Mouse (Mus musculus): ENCODE results near the gene Cep63. TPM values are rescaled to one million over a fixed set of nuclear protein-coding genes. Genes with fewer than 3 reads are reported as not detected.

Cep63 gene
- 46.5 and 57.1 TPM in 2 replicates for polyA plus RNA-seq (2016; fragmentation: Nextera tagmentation; extraction: Ambion mirVana)

GRCm38 (mm10) chr9:102625983-102626838 lies at the start of gene Cep63, which contains the start of gene Anapc13:
TSS of gene Cep63 (minus strand) at chr9:102626534.
TSS of gene Anapc13 (plus strand) at chr9:102626296.
- DNase-seq (ENCODE audit: low spot score) = peak; percentile 100
- under 1% methylated on average over 83 of the region's 84 CpGs for WGBS
- Histone ChIP-seq H3K9me3 (replicated peaks) (no peaks in the 10 kb centered on the region), H3K27me3 (ENCODE audit: low read depth, poor library complexity, severe bottlenecking) (no peaks in the 10 kb centered on the region), H3K27ac (peak within 1 kb of the TSS; percentile 100), H3K4me1 (peaks cover 29% of the 10 kb centered on the region), H3K4me3 (peak within 1 kb of the TSS; percentile 96), H3K36me3 (peaks cover 3% of the 10 kb centered on the region; the same call in 1 of the 2 replicates)

GRCm38 (mm10) chr9:102675922-102676321 lies 49.6 kb upstream of the Cep63 start:
- no peak overlapping the region for H3K27ac ChIP-seq
- H3K27me3 ChIP-seq (ENCODE audit: low read depth, poor library complexity, severe bottlenecking) = no peaks in the 10 kb centered on the region
- 75% methylated on average over 5 of the region's 5 CpGs for WGBS
- no peaks in the 10 kb centered on the region for H3K36me3 ChIP-seq
- no peaks in the 10 kb centered on the region for H3K9me3 ChIP-seq (replicated peaks)
- no peak for DNase-seq (ENCODE audit: low spot score)
- peaks cover 5% of the 10 kb centered on the region; the same call in 1 of the 2 replicates for H3K4me1 ChIP-seq
- H3K4me3 ChIP-seq = no peak overlapping the region

- Histone ChIP-seq H3K27ac (no peak overlapping the region), H3K4me3 (no peak overlapping the region), H3K9me3 (replicated peaks) (no peaks in the 10 kb centered on the region), H3K27me3 (ENCODE audit: low read depth, poor library complexity, severe bottlenecking) (no peaks in the 10 kb centered on the region), H3K36me3 (no peaks in the 10 kb centered on the region), H3K4me1 (peaks cover 10% of the 10 kb centered on the region)
- no peak for DNase-seq (ENCODE audit: low spot score)
- 76% methylated on average over 7 of the region's 7 CpGs for WGBS
Measured at GRCm38 (mm10) chr9:102673381-102673780, 47.0 kb upstream of the Cep63 start.

- no peaks in the 10 kb centered on the region for H3K27me3 ChIP-seq (ENCODE audit: low read depth, poor library complexity, severe bottlenecking)
- 89% methylated on average over 12 of the region's 12 CpGs for WGBS
- no peaks in the 10 kb centered on the region for H3K9me3 ChIP-seq (replicated peaks)
- no peak for DNase-seq (ENCODE audit: low spot score)
- H3K4me3 ChIP-seq = no peak overlapping the region
- no peaks in the 10 kb centered on the region for H3K36me3 ChIP-seq
- H3K4me1 ChIP-seq = peaks cover 25% of the 10 kb centered on the region
- H3K27ac ChIP-seq = no peak overlapping the region
Measured at GRCm38 (mm10) chr9:102668906-102669305, 42.6 kb upstream of the Cep63 start.

GRCm38 (mm10) chr9:102668115-102668514 lies 41.8 kb upstream of the Cep63 start:
- Histone ChIP-seq H3K36me3 (no peaks in the 10 kb centered on the region), H3K27ac (no peak overlapping the region), H3K27me3 (ENCODE audit: low read depth, poor library complexity, severe bottlenecking) (no peaks in the 10 kb centered on the region), H3K4me1 (peaks cover 23% of the 10 kb centered on the region), H3K4me3 (no peak overlapping the region), H3K9me3 (replicated peaks) (no peaks in the 10 kb centered on the region)
- 34% methylated on average over 6 of the region's 6 CpGs for WGBS
- DNase-seq (ENCODE audit: low spot score) = peak; percentile 64

- H3K4me3 ChIP-seq = no peak overlapping the region
- no peak overlapping the region for H3K27ac ChIP-seq
- H3K9me3 ChIP-seq (replicated peaks) = no peaks in the 10 kb centered on the region
- H3K27me3 ChIP-seq (ENCODE audit: low read depth, poor library complexity, severe bottlenecking) = peaks cover 11% of the 10 kb centered on the region; the same call in 1 of the 2 replicates
- DNase-seq (ENCODE audit: low spot score) = no peak
- H3K36me3 ChIP-seq = no peaks in the 10 kb centered on the region
- peaks cover 40% of the 10 kb centered on the region for H3K4me1 ChIP-seq
- 62% methylated on average over 8 of the region's 8 CpGs for WGBS
Measured at GRCm38 (mm10) chr9:102656355-102657095, 30.2 kb upstream of the Cep63 start.

- no peaks in the 10 kb centered on the region for H3K36me3 ChIP-seq
- WGBS = 63% methylated on average over 6 of the region's 6 CpGs
- DNase-seq (ENCODE audit: low spot score) = no peak
- H3K9me3 ChIP-seq (replicated peaks) = no peaks in the 10 kb centered on the region
- H3K27me3 ChIP-seq (ENCODE audit: low read depth, poor library complexity, severe bottlenecking) = peaks cover 17% of the 10 kb centered on the region; the same call in 1 of the 2 replicates
- H3K4me3 ChIP-seq = no peak overlapping the region
- H3K4me1 ChIP-seq = peaks cover 26% of the 10 kb centered on the region
- H3K27ac ChIP-seq = no peak overlapping the region
Measured at GRCm38 (mm10) chr9:102651199-102651720, 24.9 kb upstream of the Cep63 start.

GRCm38 (mm10) chr9:102650637-102651036 lies 24.3 kb upstream of the Cep63 start:
- peaks cover 17% of the 10 kb centered on the region; the same call in 1 of the 2 replicates for H3K27me3 ChIP-seq (ENCODE audit: low read depth, poor library complexity, severe bottlenecking)
- no peak overlapping the region for H3K4me3 ChIP-seq
- no peaks in the 10 kb centered on the region for H3K9me3 ChIP-seq (replicated peaks)
- no peaks in the 10 kb centered on the region for H3K36me3 ChIP-seq
- WGBS = 18% methylated on average over 7 of the region's 7 CpGs
- H3K27ac ChIP-seq = no peak overlapping the region; the same call in 1 of the 2 replicates
- peaks cover 26% of the 10 kb centered on the region for H3K4me1 ChIP-seq
- no peak for DNase-seq (ENCODE audit: low spot score)

- H3K27ac ChIP-seq = no peak overlapping the region
- H3K4me3 ChIP-seq = no peak overlapping the region
- peaks cover 32% of the 10 kb centered on the region for H3K4me1 ChIP-seq
- no peaks in the 10 kb centered on the region for H3K9me3 ChIP-seq (replicated peaks)
- H3K36me3 ChIP-seq = no peaks in the 10 kb centered on the region
- no peak for DNase-seq (ENCODE audit: low spot score)
- peaks cover 17% of the 10 kb centered on the region; the same call in 1 of the 2 replicates for H3K27me3 ChIP-seq (ENCODE audit: low read depth, poor library complexity, severe bottlenecking)
- 49% methylated on average over 17 of the region's 17 CpGs for WGBS
Measured at GRCm38 (mm10) chr9:102649917-102650527, 23.7 kb upstream of the Cep63 start.

GRCm38 (mm10) chr9:102647010-102647409 lies 20.7 kb upstream of the Cep63 start:
- WGBS = 93% methylated on average over 6 of the region's 6 CpGs
- Histone ChIP-seq H3K27me3 (ENCODE audit: low read depth, poor library complexity, severe bottlenecking) (peaks cover 10% of the 10 kb centered on the region; the same call in 1 of the 2 replicates), H3K9me3 (replicated peaks) (no peaks in the 10 kb centered on the region), H3K4me1 (peaks cover 60% of the 10 kb centered on the region), H3K36me3 (no peaks in the 10 kb centered on the region), H3K27ac (no peak overlapping the region), H3K4me3 (no peak overlapping the region)
- no peak for DNase-seq (ENCODE audit: low spot score)

- Histone ChIP-seq H3K9me3 (replicated peaks) (no peaks in the 10 kb centered on the region), H3K4me3 (no peak overlapping the region), H3K27me3 (ENCODE audit: low read depth, poor library complexity, severe bottlenecking) (no peaks in the 10 kb centered on the region; the same call in 1 of the 2 replicates), H3K27ac (peak overlapping the region; percentile 91), H3K4me1 (peaks cover 50% of the 10 kb centered on the region), H3K36me3 (no peaks in the 10 kb centered on the region)
- 83% methylated on average over 3 of the region's 3 CpGs for WGBS
- DNase-seq (ENCODE audit: low spot score) = no peak
Measured at GRCm38 (mm10) chr9:102645119-102645695, 18.9 kb upstream of the Cep63 start.

GRCm38 (mm10) chr9:102643486-102644101 lies 17.3 kb upstream of the Cep63 start:
- DNase-seq (ENCODE audit: low spot score) = peak; percentile 79
- Histone ChIP-seq H3K4me1 (peaks cover 50% of the 10 kb centered on the region), H3K27me3 (ENCODE audit: low read depth, poor library complexity, severe bottlenecking) (no peaks in the 10 kb centered on the region; the same call in 1 of the 2 replicates), H3K9me3 (replicated peaks) (no peaks in the 10 kb centered on the region), H3K4me3 (peak overlapping the region; percentile 43), H3K27ac (peak overlapping the region; percentile 91), H3K36me3 (no peaks in the 10 kb centered on the region)
- 1% methylated on average over 10 of the region's 10 CpGs for whole genome bisulfite sequencing

Measured in limb, embryonic 10.5 days (tissue).